ENCODE assay signal across 9 mouse cellular contexts in the genomic region with DNA sequence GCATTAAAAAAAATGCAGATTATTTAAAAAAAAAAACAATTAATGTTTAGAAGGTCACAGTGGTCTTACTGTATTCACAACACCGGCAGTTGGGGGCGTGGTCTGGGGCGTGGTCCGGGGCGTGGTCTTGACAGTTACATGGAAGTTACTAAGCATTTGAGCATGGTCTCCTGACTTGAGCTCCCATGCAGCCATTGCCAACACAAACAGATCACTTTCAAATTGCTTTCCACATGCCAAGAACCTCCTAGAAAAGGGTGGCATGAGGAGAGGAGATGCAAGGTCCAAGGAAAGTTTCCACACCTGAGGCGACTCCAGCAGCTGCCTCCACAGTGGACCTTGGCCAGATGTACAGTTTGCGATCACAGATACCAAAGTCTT. TPM values are rescaled to one million over a fixed set of nuclear protein-coding genes. Genes with fewer than 3 reads are reported as not detected.
A peak's percentile ranks its signal among the peaks of the same experiment; 100 is the strongest.
DNase-seq lines count a peak whose midpoint lies in the region; ATAC-seq lines count a peak whose summit lies in the region.
"Had no signal": no experiment of that assay in that cellular context is flagged by ENCODE, and none has a peak within 500 bp of the region (broad histone marks: within the 10 kb centered on the region; RNA-seq: fewer than 3 reads in every experiment).

No protein-coding gene starts in this region.

- ATAC-seq in forebrain, embryonic 11.5 days (replicated peaks; ENCODE audit: low FRiP score): no peak
- ATAC-seq: Patski had no signal

- no peak overlapping the region for H3K4me2 ChIP-seq in forebrain, embryonic 11.5 days (ENCODE audit: low read depth, low read length, severe bottlenecking)

- peak; percentile 62 for DNase-seq in forebrain, embryonic 11.5 days (ENCODE audit: low spot score)
- no peak for DNase-seq in forebrain, embryonic 10.5 days (ENCODE audit: extremely low spot score, low spot score)
- DNase-seq in 416B (ENCODE audit: low read depth): peak; percentile 57
- peak; percentile 32 for DNase-seq in embryo, embryonic 11 days
- peak; percentile 58 to 79 for DNase-seq in kidney, postnatal 36 days
- DNase-seq in thymus, postnatal 14 days: peak; percentile 71
- no peak for DNase-seq in urinary bladder, postnatal 4 days (ENCODE audit: low spot score in 2 of 2)
- DNase-seq in right cerebral cortex, postnatal 36 days (ENCODE audit: low spot score in 2 of 2): no peak

- H3K4me3 ChIP-seq in forebrain, embryonic 11.5 days (ENCODE audit: low read depth, low read length): no peak overlapping the region
- H3K4me3 ChIP-seq in forebrain, embryonic 10.5 days: no peak overlapping the region

- 32% methylated on average over 7 of the region's 7 CpGs for WGBS in forebrain, embryonic 11.5 days
- 36% methylated on average over 7 of the region's 7 CpGs for WGBS in forebrain, embryonic 10.5 days

- H3K9me3 ChIP-seq in forebrain, embryonic 11.5 days (ENCODE audit: control insufficient read depth, low read length): no peaks in the 10 kb centered on the region
- no peaks in the 10 kb centered on the region for H3K9me3 ChIP-seq in forebrain, embryonic 10.5 days

- no peaks in the 10 kb centered on the region for H3K4me1 ChIP-seq in forebrain, embryonic 11.5 days (replicated peaks; ENCODE audit: control insufficient read depth, insufficient read depth, low read length)
- H3K4me1 ChIP-seq in forebrain, embryonic 10.5 days: 0 out of 2 replicates have a peak, but pooled peaks cover 5% of the 10 kb centered on the region

- H3K36me3 ChIP-seq in forebrain, embryonic 11.5 days (ENCODE audit: control insufficient read depth, insufficient read depth, low read length): no peaks in the 10 kb centered on the region
- H3K36me3 ChIP-seq in forebrain, embryonic 10.5 days (replicated peaks): no peaks in the 10 kb centered on the region

- H3K27me3 ChIP-seq in forebrain, embryonic 11.5 days (ENCODE audit: control insufficient read depth, insufficient read depth, low read length): no peaks in the 10 kb centered on the region
- H3K27me3 ChIP-seq in forebrain, embryonic 10.5 days (ENCODE audit: poor library complexity, severe bottlenecking): 0 out of 2 replicates have a peak, but pooled peaks cover 6% of the 10 kb centered on the region
- H3K27me3 ChIP-seq: Patski had no signal

- H3K27ac ChIP-seq in forebrain, embryonic 11.5 days (ENCODE audit: low read depth, low read length): no peak overlapping the region
- H3K27ac ChIP-seq in forebrain, embryonic 10.5 days: no peak overlapping the region

- H3K9ac ChIP-seq in forebrain, embryonic 11.5 days (ENCODE audit: low read length): no peak overlapping the region

RNA-seq across cellular contexts. Expression of gene Ldhal6b, which starts 40.6 kb away (rescaled TPM):
- polyA plus RNA-seq in forebrain, embryonic 11.5 days (2014; fragmentation: Nextera tagmentation; extraction: Ambion mirVana): not detected in 2 replicates
- not detected in 2 replicates for polyA plus RNA-seq in forebrain, embryonic 10.5 days (2016; fragmentation: Nextera tagmentation; extraction: Ambion mirVana)

Comparison
In these comparisons a context has a peak if more than half of its experiments do, and no peak if none do; other contexts are left out.
1. DNase-seq: peak in forebrain, embryonic 11.5 days (single experiment), 416B (single experiment), embryo, embryonic 11 days (single experiment), kidney, postnatal 36 days (2 of 2) and thymus, postnatal 14 days (single experiment); none in forebrain, embryonic 10.5 days (single experiment), urinary bladder, postnatal 4 days (0 of 2) and right cerebral cortex, postnatal 36 days (0 of 2).